Mouse (Mus musculus) limb, embryonic 10.5 days (tissue): ENCODE measurements around the gene Scube3. TPM values are rescaled to one million over a fixed set of nuclear protein-coding genes. Genes with fewer than 3 reads are reported as not detected.

ENCODE experiments used
- DNase-seq: peaks from one replicate; pipeline ENCODE4 v3.0.0-alpha.2; 2017; ENCODE audit warnings: low spot score
- H3K27ac ChIP-seq: fragments of 300-500 bp; sonication (generic); 2 replicates; pipeline ENCODE4 v1.5.1; 2016; ENCODE audit warnings: mild to moderate bottlenecking
- H3K27me3 ChIP-seq: fragments of 300-500 bp; sonication (generic); 2 replicates; pipeline ENCODE4 v1.6.1; 2016; ENCODE audit warnings: low read depth, mild to moderate bottlenecking; ENCODE audit not compliant: poor library complexity, severe bottlenecking
- H3K36me3 ChIP-seq: fragments of 300-500 bp; sonication (generic); 2 replicates; pipeline ENCODE4 v1.6.1; 2016; ENCODE audit warnings: mild to moderate bottlenecking, moderate library complexity
- H3K4me1 ChIP-seq: fragments of 300-500 bp; sonication (generic); 2 replicates; pipeline ENCODE4 v1.6.1; 2016
- H3K4me3 ChIP-seq: fragments of 300-500 bp; sonication (generic); 2 replicates; pipeline ENCODE4 v1.5.1; 2016; ENCODE audit warnings: mild to moderate bottlenecking, moderate library complexity
- H3K9me3 ChIP-seq: fragments of 300-500 bp; sonication (generic); replicated peaks from 2 replicates; pipeline ENCODE4 v1.6.1; 2016; ENCODE audit warnings: mild to moderate bottlenecking
- WGBS: fragments of 180-500 bp; shearing (Covaris S2); methylation state at CpG from one replicate; pipeline ENCODE4 v1.1.7; 2016; 5-methylcytosine and 5-hydroxymethylcytosine counted together
- polyA plus RNA-seq: library from polyadenylated mRNA; unstranded; fragments of >200 nt; fragmentation: Nextera tagmentation; extraction: Ambion mirVana; gene quantifications from 2 replicates; pipeline ENCODE4 v1.2.1, GENCODE M21; 2016

The Scube3 gene
- polyA plus RNA-seq = 10.9 and 11.0 TPM in 2 replicates

DNA sequence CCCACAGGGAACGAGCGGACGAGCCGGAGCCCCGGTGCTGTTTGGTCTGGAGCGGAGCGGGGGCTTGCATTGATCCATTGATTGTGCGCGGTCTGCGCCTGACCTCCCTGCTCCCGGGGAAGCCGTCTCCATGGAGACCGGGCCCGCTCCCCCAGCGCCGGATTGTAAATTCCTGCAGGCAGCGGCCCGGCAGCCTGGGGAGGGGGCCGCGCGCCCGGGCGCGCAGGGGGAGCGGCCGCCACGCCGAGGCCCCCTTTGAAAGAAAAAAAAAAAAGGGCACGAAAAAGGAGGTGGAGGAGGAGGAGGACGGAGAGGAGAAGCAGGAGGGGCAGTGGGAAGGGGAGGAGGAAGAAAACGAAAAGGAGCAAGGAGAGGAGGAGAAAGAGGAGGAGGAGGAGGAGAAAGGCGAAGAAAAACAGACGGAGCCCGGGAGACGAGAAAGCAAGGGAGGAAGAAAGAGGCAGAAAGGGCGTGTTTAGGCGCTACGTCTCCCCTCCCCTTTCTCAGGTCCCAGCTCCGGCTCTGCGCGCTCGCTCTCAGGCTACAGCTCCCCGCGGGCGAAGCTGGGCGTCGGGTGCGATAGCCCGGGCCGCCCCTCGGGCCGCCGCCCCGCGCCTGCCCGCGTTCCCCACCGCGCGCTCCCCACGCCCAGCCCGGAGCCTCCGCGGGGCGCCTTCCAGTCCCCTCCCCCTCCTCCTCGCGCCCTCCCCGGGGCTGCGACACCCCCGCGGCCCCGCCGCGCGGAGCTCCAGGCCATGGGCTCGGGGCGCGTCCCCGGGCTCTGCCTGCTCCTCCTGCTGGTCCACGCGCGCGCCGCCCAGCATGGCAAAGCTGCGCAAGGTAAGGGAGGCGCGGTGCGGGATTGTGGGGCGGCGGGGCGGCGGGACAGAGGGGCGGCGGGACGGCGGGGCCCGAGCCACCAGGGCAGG is at the start of gene Scube3:
Scube3 (plus strand) TSS at position 371 of the 929 bp plus-strand sequence.
- H3K4me3 ChIP-seq = peak within 1 kb of the TSS; percentile 89
- 0 out of 2 replicates have a peak, but pooled peaks cover 3% of the 10 kb centered on the region for H3K9me3 ChIP-seq
- peak; percentile 86 for DNase-seq
- peaks cover 5% of the 10 kb centered on the region; the same call in 1 of the 2 replicates for H3K36me3 ChIP-seq
- H3K27ac ChIP-seq = peak within 1 kb of the TSS; percentile 97
- peaks cover 79% of the 10 kb centered on the region for H3K4me1 ChIP-seq
- H3K27me3 ChIP-seq = peaks cover 23% of the 10 kb centered on the region; the same call in 1 of the 2 replicates
- under 1% methylated on average over 88 of the region's 97 CpGs for WGBS

- Histone ChIP-seq H3K27ac (no peak overlapping the region), H3K4me3 (no peak overlapping the region), H3K4me1 (peaks cover 12% of the 10 kb centered on the region), H3K27me3 (no peaks in the 10 kb centered on the region), H3K36me3 (0 out of 2 replicates have a peak, but pooled peaks cover 2% of the 10 kb centered on the region), H3K9me3 (no peaks in the 10 kb centered on the region)
- 85% methylated on average over 2 of the region's 2 CpGs for WGBS
- DNase-seq = no peak
Observed at GRCm38 (mm10) chr17:28092297-28092696, 49.6 kb upstream of the Scube3 start.

DNA sequence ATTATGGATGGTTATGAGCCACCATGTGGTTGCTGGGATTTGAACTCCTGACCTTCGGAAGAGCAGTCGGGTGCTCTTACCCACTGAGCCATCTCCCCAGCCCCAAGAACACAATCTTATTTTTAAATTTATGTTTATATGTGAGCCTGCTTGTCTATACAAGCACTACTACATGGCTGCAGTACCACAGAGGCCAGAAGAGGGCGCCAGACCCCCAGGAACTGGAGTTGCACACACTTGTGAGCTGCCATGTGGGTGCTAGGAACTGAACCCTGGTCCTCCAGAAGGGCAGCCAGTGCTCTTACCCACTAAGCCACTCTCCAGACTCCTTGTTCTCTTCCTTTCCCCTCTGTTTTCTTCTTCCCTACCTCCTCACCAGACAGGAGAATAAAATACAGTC is 48.1 kb upstream of the Scube3 start:
- Histone ChIP-seq H3K4me1 (peaks cover 19% of the 10 kb centered on the region), H3K36me3 (0 out of 2 replicates have a peak, but pooled peaks cover 2% of the 10 kb centered on the region), H3K27me3 (no peaks in the 10 kb centered on the region), H3K9me3 (no peaks in the 10 kb centered on the region), H3K4me3 (no peak overlapping the region), H3K27ac (no peak overlapping the region)
- no peak for DNase-seq
- WGBS = 81% methylated on average over 3 of the region's 3 CpGs

- Histone ChIP-seq H3K4me1 (peaks cover 35% of the 10 kb centered on the region), H3K27ac (no peak overlapping the region), H3K4me3 (no peak overlapping the region), H3K27me3 (no peaks in the 10 kb centered on the region), H3K9me3 (no peaks in the 10 kb centered on the region), H3K36me3 (0 out of 2 replicates have a peak, but pooled peaks cover 2% of the 10 kb centered on the region)
- no peak for DNase-seq
- 94% methylated on average over 10 of the region's 10 CpGs for WGBS
Observed at GRCm38 (mm10) chr17:28096418-28096817, 45.5 kb upstream of the Scube3 start.

DNA sequence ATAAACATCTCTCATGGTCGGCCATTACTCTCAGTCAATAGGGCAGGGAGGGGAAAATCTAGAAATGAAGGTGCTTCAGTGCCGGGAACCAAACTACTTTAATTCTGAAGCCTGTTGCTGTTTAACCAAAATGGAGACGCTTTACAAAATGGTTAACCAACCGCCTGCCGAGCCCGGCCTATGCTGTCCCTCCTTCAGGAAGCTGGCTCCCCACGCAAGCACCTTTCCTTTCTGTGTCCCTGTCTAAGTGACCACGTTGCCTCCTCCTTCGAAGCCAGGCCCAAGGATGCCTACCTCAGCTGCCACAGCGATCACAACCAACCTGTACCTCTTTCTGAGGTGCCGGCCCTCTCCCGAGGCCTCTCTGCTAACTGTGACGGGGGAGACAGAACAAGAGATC is 44.6 kb upstream of the Scube3 start:
- 86% methylated on average over 13 of the region's 13 CpGs for WGBS
- no peaks in the 10 kb centered on the region for H3K27me3 ChIP-seq
- H3K36me3 ChIP-seq = 0 out of 2 replicates have a peak, but pooled peaks cover 2% of the 10 kb centered on the region
- H3K9me3 ChIP-seq = no peaks in the 10 kb centered on the region
- H3K4me1 ChIP-seq = peaks cover 44% of the 10 kb centered on the region
- no peak overlapping the region for H3K4me3 ChIP-seq
- no peak for DNase-seq
- H3K27ac ChIP-seq = peak overlapping the region; percentile 65; the same call in 1 of the 2 replicates

DNA sequence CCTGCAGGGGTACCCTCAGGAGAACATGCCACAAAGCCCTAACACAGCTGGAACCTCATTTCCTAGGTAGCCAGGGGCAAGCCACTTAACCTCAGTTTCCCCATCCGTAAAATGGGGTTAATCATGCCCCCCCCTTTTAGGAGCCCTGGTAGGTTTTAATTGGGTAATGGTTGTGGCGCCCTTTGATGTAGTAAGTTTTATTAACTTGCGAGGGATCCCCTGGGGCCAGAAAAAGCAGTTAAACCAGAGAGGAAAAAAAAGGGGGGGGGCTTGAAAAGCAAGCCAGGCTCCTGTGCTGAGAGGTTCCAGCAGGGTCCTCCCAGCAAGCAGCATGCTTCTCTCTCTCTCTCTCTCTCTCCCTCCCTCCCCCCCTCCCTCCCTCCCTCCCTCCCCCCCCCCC is 42.9 kb upstream of the Scube3 start:
- H3K27ac ChIP-seq = peak overlapping the region; percentile 74
- no peaks in the 10 kb centered on the region for H3K36me3 ChIP-seq
- DNase-seq = no peak
- peaks cover 56% of the 10 kb centered on the region for H3K4me1 ChIP-seq
- no peaks in the 10 kb centered on the region for H3K27me3 ChIP-seq
- H3K9me3 ChIP-seq = no peaks in the 10 kb centered on the region
- 31% methylated on average over 3 of the region's 3 CpGs for WGBS
- H3K4me3 ChIP-seq = 0 out of 2 replicates have a peak overlapping the region, but pooled peaks have one; percentile 7

DNA sequence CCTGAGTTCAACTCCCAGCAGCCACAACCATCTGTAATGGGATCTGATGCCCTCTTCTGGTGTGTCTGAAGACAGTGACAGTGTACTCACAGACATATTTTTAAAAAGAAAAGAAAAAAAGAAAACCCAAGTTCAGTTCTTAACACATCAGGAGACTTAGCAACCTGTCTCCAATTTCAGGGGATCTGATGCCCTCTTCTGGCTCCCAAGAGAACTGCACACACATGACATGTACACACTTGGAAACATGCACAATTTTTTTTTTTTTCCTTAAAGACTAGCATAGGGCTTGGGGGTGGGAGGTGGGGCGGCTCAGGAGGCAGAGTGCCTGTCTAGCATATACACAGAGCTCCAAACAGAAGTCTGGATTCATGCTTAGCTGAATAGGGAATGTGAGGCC is 41.3 kb upstream of the Scube3 start:
- 0 out of 2 replicates have a peak overlapping the region, but pooled peaks have one; percentile 68 for H3K27ac ChIP-seq
- no peak overlapping the region for H3K4me3 ChIP-seq
- H3K4me1 ChIP-seq = peaks cover 56% of the 10 kb centered on the region
- 100% methylated on average over 1 of the region's 1 CpGs for WGBS
- H3K27me3 ChIP-seq = no peaks in the 10 kb centered on the region
- no peak for DNase-seq
- H3K9me3 ChIP-seq = no peaks in the 10 kb centered on the region
- H3K36me3 ChIP-seq = no peaks in the 10 kb centered on the region

GRCm38 (mm10) chr17:28101284-28101887 is 40.6 kb upstream of the Scube3 start:
- Histone ChIP-seq H3K9me3 (no peaks in the 10 kb centered on the region), H3K4me1 (peaks cover 56% of the 10 kb centered on the region), H3K27ac (peak overlapping the region; percentile 68), H3K4me3 (peak overlapping the region; percentile 11; the same call in 1 of the 2 replicates), H3K36me3 (no peaks in the 10 kb centered on the region), H3K27me3 (no peaks in the 10 kb centered on the region)
- DNase-seq = no peak
- 18% methylated on average over 12 of the region's 12 CpGs for WGBS

- Histone ChIP-seq H3K9me3 (no peaks in the 10 kb centered on the region), H3K36me3 (no peaks in the 10 kb centered on the region), H3K4me1 (peaks cover 59% of the 10 kb centered on the region), H3K4me3 (peak overlapping the region; percentile 11; the same call in 1 of the 2 replicates), H3K27ac (peak overlapping the region; percentile 68), H3K27me3 (no peaks in the 10 kb centered on the region)
- no peak for DNase-seq
- WGBS = 5% methylated on average over 10 of the region's 10 CpGs
Observed at GRCm38 (mm10) chr17:28101902-28102319, 40.0 kb upstream of the Scube3 start.

DNA sequence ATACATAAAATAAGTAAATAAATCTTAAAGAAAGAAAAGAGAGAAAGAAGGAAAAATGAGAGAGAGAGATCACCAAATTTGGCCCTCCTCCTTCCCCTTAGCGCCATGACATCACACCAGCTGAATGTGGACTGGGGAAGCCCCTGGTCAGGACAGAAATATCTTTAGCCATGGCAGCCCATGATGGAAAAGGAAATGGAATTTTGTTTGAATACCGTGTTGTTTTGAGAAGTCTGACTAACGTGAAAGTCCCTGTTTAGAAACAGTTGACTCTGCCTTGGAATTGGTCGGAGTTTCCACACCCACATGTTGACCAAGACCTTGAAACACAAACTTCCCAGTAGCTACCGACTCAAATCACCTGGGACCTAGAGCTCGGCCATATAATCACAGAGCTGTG is 37.5 kb upstream of the Scube3 start:
- H3K4me1 ChIP-seq = peaks cover 43% of the 10 kb centered on the region
- no peak for DNase-seq
- no peaks in the 10 kb centered on the region for H3K36me3 ChIP-seq
- H3K9me3 ChIP-seq = no peaks in the 10 kb centered on the region
- WGBS = 94% methylated on average over 6 of the region's 6 CpGs
- H3K4me3 ChIP-seq = no peak overlapping the region
- no peak overlapping the region for H3K27ac ChIP-seq
- no peaks in the 10 kb centered on the region for H3K27me3 ChIP-seq

GRCm38 (mm10) chr17:28106352-28106751 is 35.6 kb upstream of the Scube3 start:
- DNase-seq = no peak
- Histone ChIP-seq H3K27ac (no peak overlapping the region), H3K4me1 (peaks cover 50% of the 10 kb centered on the region), H3K9me3 (no peaks in the 10 kb centered on the region), H3K4me3 (no peak overlapping the region), H3K36me3 (no peaks in the 10 kb centered on the region), H3K27me3 (no peaks in the 10 kb centered on the region)
- 81% methylated on average over 6 of the region's 6 CpGs for WGBS

- H3K4me3 ChIP-seq = 0 out of 2 replicates have a peak overlapping the region, but pooled peaks have one; percentile 7
- no peaks in the 10 kb centered on the region for H3K9me3 ChIP-seq
- 17% methylated on average over 14 of the region's 14 CpGs for WGBS
- no peaks in the 10 kb centered on the region for H3K36me3 ChIP-seq
- H3K4me1 ChIP-seq = peaks cover 43% of the 10 kb centered on the region
- no peaks in the 10 kb centered on the region for H3K27me3 ChIP-seq
- peak overlapping the region; percentile 66 for H3K27ac ChIP-seq
- no peak for DNase-seq
Observed at GRCm38 (mm10) chr17:28107275-28107674, 34.7 kb upstream of the Scube3 start.

DNA sequence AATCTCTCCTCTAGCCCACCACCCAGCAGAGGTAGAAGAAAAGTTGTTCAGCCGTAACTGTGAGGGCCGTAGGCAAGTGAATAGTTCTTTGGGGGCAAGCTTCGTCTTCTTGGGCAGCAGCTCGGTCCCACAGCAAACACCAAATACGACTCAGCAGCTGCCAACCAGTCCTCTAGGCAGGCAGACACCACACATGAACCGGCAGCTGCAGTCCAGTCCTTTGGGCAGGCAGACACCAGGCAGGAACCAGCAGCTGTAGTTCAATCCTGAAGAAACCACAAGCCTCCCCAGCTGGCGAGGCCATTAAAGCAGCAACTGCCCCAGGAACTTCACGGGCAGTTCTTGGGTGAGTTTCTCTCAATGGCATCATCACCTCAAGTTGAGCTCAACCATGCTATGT is 29.7 kb upstream of the Scube3 start:
- H3K27me3 ChIP-seq = no peaks in the 10 kb centered on the region
- peaks cover 41% of the 10 kb centered on the region for H3K4me1 ChIP-seq
- H3K9me3 ChIP-seq = no peaks in the 10 kb centered on the region
- H3K27ac ChIP-seq = no peak overlapping the region
- DNase-seq = no peak
- WGBS = 93% methylated on average over 8 of the region's 8 CpGs
- no peak overlapping the region for H3K4me3 ChIP-seq
- H3K36me3 ChIP-seq = no peaks in the 10 kb centered on the region
